Mouse (Mus musculus): ENCODE measurements around the gene Tnfrsf22. TPM values are rescaled to one million over a fixed set of nuclear protein-coding genes. Genes with fewer than 3 reads are reported as not detected.
A peak's percentile ranks its signal among the peaks of the same experiment; 100 is the strongest.
"Not testable (repeated sequence)": the region's sequence is repeated elsewhere in the genome, so short reads cannot be mapped to it uniquely, and the experiment has no call there.

Gene Tnfrsf22
- polyA plus RNA-seq, 1 experiment from 2014 or later, result 11.5 TPM

- not testable (repeated sequence) for H3K4me3 ChIP-seq (ENCODE audit: low read depth, low read length); H3K36me3 ChIP-seq (replicated peaks; ENCODE audit: control insufficient read depth, insufficient read depth, low read depth, low read length); DNase-seq (ENCODE audit: low spot score); H3K27me3 ChIP-seq (ENCODE audit: control insufficient read depth, insufficient read depth, low read length); H3K9ac ChIP-seq (replicated peaks; ENCODE audit: low read length); H3K4me2 ChIP-seq (ENCODE audit: low read depth, low read length); H3K27ac ChIP-seq (replicated peaks; ENCODE audit: low read depth, low read length); H3K4me1 ChIP-seq (ENCODE audit: control insufficient read depth, insufficient read depth, low read length); H3K9me3 ChIP-seq (replicated peaks; ENCODE audit: control insufficient read depth, low read length)
- ATAC-seq (replicated peaks; ENCODE audit: insufficient number of reproducible peaks, low FRiP score, low TSS enrichment, low read depth), result peak; percentile 31; the same call in 1 of the 2 replicates
- 85% methylated on average over 3 of the region's 3 CpGs for WGBS
These were observed 37.2 kb upstream of the Tnfrsf22 start for GRCm38 (mm10) chr7:143686676-143687075.

- ATAC-seq (replicated peaks; ENCODE audit: insufficient number of reproducible peaks, low FRiP score, low TSS enrichment, low read depth), result peak; percentile 17; the same call in 1 of the 2 replicates
- WGBS, result 56% methylated on average over 4 of the region's 4 CpGs
- DNase-seq (ENCODE audit: low spot score), result not testable (repeated sequence)
These were observed 36.7 kb upstream of the Tnfrsf22 start for GRCm38 (mm10) chr7:143686191-143686590.

GRCm38 (mm10) chr7:143685359-143686067 is 36.1 kb upstream of the Tnfrsf22 start, which contains the start of gene Tnfrsf23:
TSS of gene Tnfrsf23 (minus strand) at chr7:143685872.
- Histone ChIP-seq H3K27ac (replicated peaks; ENCODE audit: low read depth, low read length) (no peak within 1 kb of the TSS), H3K9ac (replicated peaks; ENCODE audit: low read length) (no peak within 1 kb of the TSS), H3K4me2 (ENCODE audit: low read depth, low read length) (peak within 1 kb of the TSS; percentile 74), H3K36me3 (replicated peaks; ENCODE audit: control insufficient read depth, insufficient read depth, low read depth, low read length) (no peaks in the 10 kb centered on the region), H3K9me3 (replicated peaks; ENCODE audit: control insufficient read depth, low read length) (no peaks in the 10 kb centered on the region), H3K27me3 (ENCODE audit: control insufficient read depth, insufficient read depth, low read length) (no peaks in the 10 kb centered on the region), H3K4me3 (ENCODE audit: low read depth, low read length) (peak within 1 kb of the TSS; percentile 30), H3K4me1 (ENCODE audit: control insufficient read depth, insufficient read depth, low read length) (peaks cover 2% of the 10 kb centered on the region; the same call in 1 of the 2 replicates)
- ATAC-seq (replicated peaks; ENCODE audit: insufficient number of reproducible peaks, low FRiP score, low TSS enrichment, low read depth) (peak; percentile 83), DNase-seq (ENCODE audit: low spot score) (peak; percentile 82)
- 3% methylated on average over 35 of the region's 35 CpGs for WGBS

More at GRCm38 (mm10) chr7:143686191-143686590, 36.7 kb upstream of the Tnfrsf22 start:
- not testable (repeated sequence) for H3K9ac ChIP-seq (replicated peaks; ENCODE audit: low read length); H3K4me3 ChIP-seq (ENCODE audit: low read depth, low read length); H3K36me3 ChIP-seq (replicated peaks; ENCODE audit: control insufficient read depth, insufficient read depth, low read depth, low read length); H3K9me3 ChIP-seq (replicated peaks; ENCODE audit: control insufficient read depth, low read length); H3K27ac ChIP-seq (replicated peaks; ENCODE audit: low read depth, low read length); H3K4me2 ChIP-seq (ENCODE audit: low read depth, low read length); H3K27me3 ChIP-seq (ENCODE audit: control insufficient read depth, insufficient read depth, low read length); H3K4me1 ChIP-seq (ENCODE audit: control insufficient read depth, insufficient read depth, low read length)

- not testable (repeated sequence) for DNase-seq (ENCODE audit: low spot score); H3K4me1 ChIP-seq (ENCODE audit: control insufficient read depth, insufficient read depth, low read length); ATAC-seq (replicated peaks; ENCODE audit: insufficient number of reproducible peaks, low FRiP score, low TSS enrichment, low read depth); H3K27ac ChIP-seq (replicated peaks; ENCODE audit: low read depth, low read length); H3K4me3 ChIP-seq (ENCODE audit: low read depth, low read length); H3K4me2 ChIP-seq (ENCODE audit: low read depth, low read length); H3K9me3 ChIP-seq (replicated peaks; ENCODE audit: control insufficient read depth, low read length); H3K36me3 ChIP-seq (replicated peaks; ENCODE audit: control insufficient read depth, insufficient read depth, low read depth, low read length); H3K9ac ChIP-seq (replicated peaks; ENCODE audit: low read length); H3K27me3 ChIP-seq (ENCODE audit: control insufficient read depth, insufficient read depth, low read length)
- WGBS, result 93% methylated on average over 1 of the region's 2 CpGs
These were observed 35.1 kb upstream of the Tnfrsf22 start for GRCm38 (mm10) chr7:143684569-143684968.

- no peaks in the 10 kb centered on the region for H3K27me3 ChIP-seq (ENCODE audit: control insufficient read depth, insufficient read depth, low read length)
- no peak overlapping the region for H3K9ac ChIP-seq (replicated peaks; ENCODE audit: low read length)
- H3K36me3 ChIP-seq (replicated peaks; ENCODE audit: control insufficient read depth, insufficient read depth, low read depth, low read length), result no peaks in the 10 kb centered on the region
- DNase-seq (ENCODE audit: low spot score), result no peak
- no peak overlapping the region for H3K4me3 ChIP-seq (ENCODE audit: low read depth, low read length)
- H3K27ac ChIP-seq (replicated peaks; ENCODE audit: low read depth, low read length), result no peak overlapping the region
- H3K9me3 ChIP-seq (replicated peaks; ENCODE audit: control insufficient read depth, low read length), result no peaks in the 10 kb centered on the region
- H3K4me2 ChIP-seq (ENCODE audit: low read depth, low read length), result no peak overlapping the region
- peaks cover 2% of the 10 kb centered on the region; the same call in 1 of the 2 replicates for H3K4me1 ChIP-seq (ENCODE audit: control insufficient read depth, insufficient read depth, low read length)
- WGBS, result 80% methylated on average over 1 of the region's 1 CpGs
- ATAC-seq (replicated peaks; ENCODE audit: insufficient number of reproducible peaks, low FRiP score, low TSS enrichment, low read depth), result no peak
These were observed 32.1 kb upstream of the Tnfrsf22 start for GRCm38 (mm10) chr7:143681566-143681965.

GRCm38 (mm10) chr7:143680836-143681235 is 31.4 kb upstream of the Tnfrsf22 start:
- not testable (repeated sequence) for H3K36me3 ChIP-seq (replicated peaks; ENCODE audit: control insufficient read depth, insufficient read depth, low read depth, low read length)

GRCm38 (mm10) chr7:143679650-143680049 is 30.2 kb upstream of the Tnfrsf22 start:
- not testable (repeated sequence) for H3K9ac ChIP-seq (replicated peaks; ENCODE audit: low read length); H3K27me3 ChIP-seq (ENCODE audit: control insufficient read depth, insufficient read depth, low read length); H3K36me3 ChIP-seq (replicated peaks; ENCODE audit: control insufficient read depth, insufficient read depth, low read depth, low read length); H3K4me3 ChIP-seq (ENCODE audit: low read depth, low read length); H3K9me3 ChIP-seq (replicated peaks; ENCODE audit: control insufficient read depth, low read length); H3K4me2 ChIP-seq (ENCODE audit: low read depth, low read length); H3K27ac ChIP-seq (replicated peaks; ENCODE audit: low read depth, low read length); H3K4me1 ChIP-seq (ENCODE audit: control insufficient read depth, insufficient read depth, low read length); DNase-seq (ENCODE audit: low spot score); ATAC-seq (replicated peaks; ENCODE audit: insufficient number of reproducible peaks, low FRiP score, low TSS enrichment, low read depth)
- WGBS, result 75% methylated on average over 2 of the region's 2 CpGs

More at GRCm38 (mm10) chr7:143680836-143681235, 31.4 kb upstream of the Tnfrsf22 start:
- not testable (repeated sequence) for ATAC-seq (replicated peaks; ENCODE audit: insufficient number of reproducible peaks, low FRiP score, low TSS enrichment, low read depth); H3K4me3 ChIP-seq (ENCODE audit: low read depth, low read length); H3K27ac ChIP-seq (replicated peaks; ENCODE audit: low read depth, low read length); H3K9ac ChIP-seq (replicated peaks; ENCODE audit: low read length); H3K4me1 ChIP-seq (ENCODE audit: control insufficient read depth, insufficient read depth, low read length); H3K4me2 ChIP-seq (ENCODE audit: low read depth, low read length); H3K27me3 ChIP-seq (ENCODE audit: control insufficient read depth, insufficient read depth, low read length); H3K9me3 ChIP-seq (replicated peaks; ENCODE audit: control insufficient read depth, low read length); DNase-seq (ENCODE audit: low spot score)
- 51% methylated on average over 2 of the region's 2 CpGs for WGBS

- no peaks in the 10 kb centered on the region for H3K27me3 ChIP-seq (ENCODE audit: control insufficient read depth, insufficient read depth, low read length)
- no peaks in the 10 kb centered on the region for H3K36me3 ChIP-seq (replicated peaks; ENCODE audit: control insufficient read depth, insufficient read depth, low read depth, low read length)
- DNase-seq (ENCODE audit: low spot score) (no peak), ATAC-seq (replicated peaks; ENCODE audit: insufficient number of reproducible peaks, low FRiP score, low TSS enrichment, low read depth) (no peak)
- H3K4me3 ChIP-seq (ENCODE audit: low read depth, low read length), result no peak overlapping the region
- no peak overlapping the region for H3K4me2 ChIP-seq (ENCODE audit: low read depth, low read length)
- no peaks in the 10 kb centered on the region for H3K9me3 ChIP-seq (replicated peaks; ENCODE audit: control insufficient read depth, low read length)
- no peaks in the 10 kb centered on the region for H3K4me1 ChIP-seq (ENCODE audit: control insufficient read depth, insufficient read depth, low read length)
- no peak overlapping the region for H3K9ac ChIP-seq (replicated peaks; ENCODE audit: low read length)
- H3K27ac ChIP-seq (replicated peaks; ENCODE audit: low read depth, low read length), result no peak overlapping the region
These were observed 17.2 kb upstream of the Tnfrsf22 start for GRCm38 (mm10) chr7:143666427-143667311.
